Mouse (Mus musculus) thymus, postnatal 25 days (tissue): ENCODE results near the gene Pcp4l1.

Experiments
- DNase-seq: peaks from one replicate; pipeline ENCODE4 v3.0.0; 2022

The Pcp4l1 gene

DNA sequence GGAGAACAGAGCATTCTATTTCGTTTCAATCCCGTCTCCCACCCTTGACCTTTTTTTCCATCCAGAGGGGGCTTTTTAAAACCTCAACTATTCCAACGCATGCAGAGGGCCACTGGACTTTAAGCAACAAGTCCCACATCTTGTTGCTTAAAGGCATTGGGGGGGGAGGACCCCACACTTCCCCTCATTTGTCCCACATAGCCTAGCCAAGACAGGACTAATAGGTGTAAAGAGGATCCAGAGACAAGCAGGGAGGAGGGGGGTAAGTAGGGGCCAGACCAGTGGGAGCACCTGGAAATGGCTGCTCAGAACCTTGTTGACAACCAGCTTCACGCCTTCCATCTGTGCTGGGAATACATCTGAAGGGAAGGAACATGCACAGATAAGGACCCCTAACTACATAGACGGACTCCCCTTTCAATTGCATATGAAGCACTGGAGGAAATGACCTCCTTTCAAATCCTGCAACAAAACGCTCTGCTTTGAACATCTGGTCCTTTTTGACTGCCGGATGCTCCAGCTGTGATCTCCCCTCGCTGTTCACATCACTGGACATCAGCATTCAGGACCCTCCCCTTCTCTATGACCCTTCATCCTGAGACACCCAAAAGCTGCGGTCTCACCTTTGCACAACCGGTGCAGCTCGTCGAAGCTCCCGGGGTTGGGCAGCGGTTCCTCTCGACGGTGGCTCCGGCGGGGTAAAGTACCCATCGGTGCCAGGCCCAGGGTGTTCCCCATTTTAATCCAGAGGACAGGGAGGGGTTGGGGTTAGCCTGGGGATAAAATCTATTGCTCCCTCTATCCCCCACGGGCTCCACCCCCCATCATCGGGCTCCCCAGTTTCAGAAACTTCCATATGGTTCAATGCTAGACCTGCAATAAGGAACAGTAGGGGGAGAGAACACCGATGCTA is 25.5 kb upstream of the Pcp4l1 start:
- no peak for DNase-seq

DNA sequence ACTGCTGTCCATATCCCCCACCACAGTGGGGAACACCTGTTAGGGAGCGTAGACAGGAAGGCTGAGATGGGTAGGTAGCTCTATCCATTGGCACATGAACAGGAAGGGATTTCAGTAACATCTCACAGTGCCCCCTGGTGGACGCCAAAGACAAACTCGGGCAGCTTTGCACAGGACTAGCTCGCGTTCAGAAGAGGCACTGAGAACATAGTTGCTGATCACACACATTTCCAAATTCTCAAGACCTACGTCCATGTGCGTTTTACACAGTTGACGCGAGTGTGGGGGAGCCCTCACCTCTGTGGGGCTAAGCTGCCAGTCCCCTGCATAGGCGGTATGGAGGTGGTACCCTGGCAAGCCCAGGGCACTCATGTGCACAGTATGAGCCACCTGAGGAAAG is 24.8 kb upstream of the Pcp4l1 start:
- DNase-seq: peak; percentile 83

DNA sequence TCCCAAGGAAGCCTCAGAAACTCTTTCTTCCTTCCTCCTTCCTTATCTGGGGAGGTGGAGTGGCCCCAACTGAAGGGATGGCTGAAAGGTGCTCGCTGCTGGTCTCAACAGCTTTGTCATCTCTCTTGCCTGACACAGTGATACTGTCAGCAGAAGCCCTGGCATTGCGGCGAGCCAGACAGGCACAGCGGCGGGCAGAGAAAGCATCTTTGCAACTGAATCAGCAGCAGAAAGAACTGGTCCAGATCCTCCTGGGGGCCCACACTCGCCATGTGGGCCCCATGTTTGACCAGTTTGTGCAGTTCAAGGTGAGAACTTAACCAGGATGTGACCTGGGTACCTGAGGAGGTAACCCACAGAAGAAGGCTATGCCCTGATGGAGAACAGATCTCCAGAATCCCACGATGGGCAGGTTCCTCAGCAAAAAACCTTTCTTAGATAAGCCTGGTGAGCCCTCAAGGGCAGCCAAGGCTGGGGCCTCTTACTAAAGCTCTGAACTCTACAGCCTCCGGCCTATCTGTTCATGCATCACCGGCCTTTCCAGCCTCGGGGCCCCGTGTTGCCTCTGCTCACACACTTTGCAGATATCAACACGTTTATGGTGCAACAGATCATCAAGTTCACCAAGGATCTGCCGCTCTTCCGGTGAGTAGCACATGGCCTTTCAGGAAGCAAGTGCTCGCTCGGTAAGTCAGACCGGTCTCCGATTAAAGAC is 20.3 kb upstream of the Pcp4l1 start:
- no peak for DNase-seq

DNA sequence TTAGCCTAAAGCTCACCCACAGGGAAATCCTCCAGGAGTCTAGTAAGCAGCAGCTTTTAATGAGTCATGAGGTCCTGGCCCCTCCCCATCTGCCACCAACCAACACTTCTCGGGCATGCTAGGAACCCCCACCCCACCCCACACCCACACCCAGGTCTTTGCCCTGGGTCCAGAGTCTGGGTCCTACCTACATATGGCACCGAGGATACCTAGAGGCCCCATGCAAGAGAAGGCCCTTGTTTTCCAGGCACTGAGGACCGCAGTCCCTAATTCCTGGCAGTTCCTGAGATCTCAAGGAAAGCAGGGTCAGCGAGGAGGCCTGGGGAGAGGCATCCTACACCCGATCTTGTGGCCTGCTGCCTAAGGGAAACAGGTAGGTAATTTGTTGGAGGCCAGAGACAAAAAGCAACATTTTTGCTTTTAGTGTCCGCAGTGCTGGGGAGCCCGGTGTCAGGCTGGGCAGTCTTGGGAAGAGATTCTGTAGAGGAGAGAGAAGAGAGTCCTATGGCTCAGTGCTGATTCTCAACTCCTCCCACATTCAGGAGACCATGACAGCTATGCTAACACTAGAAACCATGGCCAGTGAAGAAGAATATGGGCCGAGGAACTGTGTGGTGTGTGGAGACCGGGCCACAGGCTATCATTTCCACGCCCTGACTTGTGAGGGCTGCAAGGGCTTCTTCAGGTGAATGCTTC is 17.9 kb upstream of the Pcp4l1 start, which contains the start of gene Nr1i3:
Gene Nr1i3, plus strand, starts transcription at position 170 of the 696 bp plus-strand sequence.
- no peak for DNase-seq

DNA sequence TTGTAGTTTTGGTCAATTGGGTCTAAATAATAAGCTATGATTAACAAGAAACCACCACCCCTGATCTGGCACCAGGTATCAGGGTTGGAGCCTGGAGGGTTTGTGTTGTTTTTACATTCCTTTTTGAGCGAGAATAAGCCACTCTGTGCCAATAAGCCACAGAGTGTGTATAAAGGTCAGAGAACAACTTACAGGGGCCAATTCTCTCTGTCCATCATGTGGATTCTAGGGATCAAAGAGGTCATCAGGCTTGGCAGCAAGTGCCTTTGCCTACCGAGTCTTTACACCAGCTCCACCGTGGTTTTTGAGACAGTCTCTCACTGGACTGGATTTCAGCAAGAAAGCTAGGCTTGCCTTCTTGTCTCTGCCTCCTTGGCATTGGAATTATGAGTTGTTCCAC is 16.8 kb upstream of the Pcp4l1 start:
- DNase-seq: no peak

DNA sequence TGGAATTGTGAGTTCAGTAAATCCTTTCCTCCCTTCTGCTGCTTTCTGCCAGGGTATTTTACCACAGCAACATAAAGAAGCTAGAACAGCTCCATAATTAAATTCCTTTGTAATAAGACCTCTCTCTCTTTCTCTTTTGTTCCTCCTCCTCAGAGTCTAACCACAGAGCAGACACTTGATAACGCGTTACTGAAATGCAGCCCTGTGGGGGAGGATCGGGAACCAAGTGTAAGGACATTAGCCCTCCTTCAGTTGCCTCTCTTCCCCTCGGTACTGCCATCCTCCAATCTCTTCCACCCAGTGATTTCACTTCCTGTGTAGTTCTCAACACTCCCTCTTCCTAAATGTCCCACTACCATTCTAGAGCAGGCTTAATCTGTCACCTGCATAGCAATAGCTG is 13.3 kb upstream of the Pcp4l1 start:
- no peak for DNase-seq

DNA sequence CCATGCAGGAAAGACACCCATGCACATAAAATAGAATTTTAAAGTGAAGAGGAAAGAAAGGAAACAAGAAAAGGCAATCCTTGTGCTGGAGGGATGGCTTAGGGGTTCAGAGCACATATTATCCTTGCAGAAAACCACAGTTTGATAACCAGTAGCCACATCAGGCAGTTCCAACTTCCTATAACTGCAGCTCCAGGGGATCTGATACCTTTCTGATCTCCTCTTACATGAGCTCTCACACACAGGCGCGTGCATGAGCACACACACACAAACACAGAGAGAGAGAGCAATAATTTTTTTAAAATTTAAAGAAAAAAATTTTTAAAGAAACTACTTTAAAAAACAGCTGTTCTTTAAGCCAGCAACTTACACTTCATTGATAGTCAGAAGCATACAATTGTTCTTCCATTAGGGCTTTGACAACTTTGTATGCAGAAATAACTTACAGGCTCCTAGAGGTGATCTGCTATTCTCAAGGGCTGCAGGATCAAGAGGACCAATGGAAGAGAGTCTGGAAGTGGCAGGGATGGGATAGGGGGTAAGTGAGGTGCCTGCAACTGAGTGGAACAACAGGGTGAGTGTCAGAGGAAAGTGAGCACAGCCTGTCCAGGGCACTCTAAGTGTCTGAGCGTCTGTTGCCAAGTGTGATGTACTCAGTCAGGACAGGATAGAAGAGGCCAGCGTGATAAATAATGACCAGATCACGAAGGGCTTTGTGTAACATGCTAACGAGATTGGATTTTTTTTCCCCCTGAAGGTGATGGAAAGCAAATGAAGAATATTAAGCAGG is 9.8 kb upstream of the Pcp4l1 start:
- DNase-seq: no peak

DNA sequence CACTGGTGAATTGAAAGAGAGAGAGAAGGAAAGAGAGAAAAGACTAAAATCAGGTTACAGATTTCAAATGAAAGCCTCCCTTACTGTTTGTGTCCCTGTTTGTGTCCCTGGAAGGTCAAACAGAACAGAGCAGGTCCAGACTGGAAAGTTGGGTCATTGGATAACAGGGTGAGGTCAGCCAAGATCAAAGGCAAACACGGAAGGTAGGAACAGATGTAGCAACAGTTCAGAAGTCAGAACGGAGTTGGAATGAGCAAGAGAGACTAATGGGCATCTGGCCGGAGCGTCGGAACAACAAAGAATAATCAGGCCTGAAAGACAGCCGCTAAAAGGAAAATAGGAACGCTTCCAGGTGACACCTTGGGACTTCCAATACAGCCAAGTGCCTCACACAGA is 8.2 kb upstream of the Pcp4l1 start:
- no peak for DNase-seq

DNA sequence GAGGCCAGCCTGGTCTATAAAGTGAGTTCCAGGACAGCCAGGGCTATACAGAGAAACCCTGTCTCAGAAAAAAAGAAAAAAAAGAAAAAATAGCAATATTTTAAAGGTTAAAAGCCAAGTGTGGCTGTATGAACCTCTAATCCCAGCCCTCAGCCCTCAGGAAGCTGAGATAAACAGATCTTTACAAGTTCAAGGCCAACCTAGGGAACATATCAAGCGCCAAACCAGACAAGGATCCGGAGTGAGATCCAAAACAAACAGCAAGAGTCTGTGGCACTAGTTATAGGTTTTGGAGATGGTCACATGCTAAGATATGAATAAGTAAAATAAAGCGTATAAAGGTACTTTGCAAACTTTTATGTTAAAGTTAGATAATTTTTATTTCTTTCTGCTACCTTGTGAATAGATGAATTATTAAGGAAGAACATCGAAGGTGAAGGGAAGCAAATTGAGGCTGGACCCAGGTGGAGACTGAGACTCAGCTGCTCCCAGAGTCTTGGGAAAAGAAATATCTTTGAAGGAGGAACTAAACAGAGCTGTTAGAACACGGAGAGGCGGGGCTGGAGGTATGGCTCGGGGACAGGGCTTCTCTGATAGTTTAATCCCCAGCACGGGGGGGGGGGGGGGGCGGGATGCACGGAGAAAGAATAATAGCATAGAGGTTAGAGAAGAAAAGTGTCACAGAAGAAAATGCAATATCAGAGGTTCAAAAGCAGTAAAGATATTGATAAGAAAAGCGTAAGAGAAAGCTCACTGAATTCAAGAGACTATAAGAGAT is 7.6 kb upstream of the Pcp4l1 start:
- DNase-seq: no peak

DNA sequence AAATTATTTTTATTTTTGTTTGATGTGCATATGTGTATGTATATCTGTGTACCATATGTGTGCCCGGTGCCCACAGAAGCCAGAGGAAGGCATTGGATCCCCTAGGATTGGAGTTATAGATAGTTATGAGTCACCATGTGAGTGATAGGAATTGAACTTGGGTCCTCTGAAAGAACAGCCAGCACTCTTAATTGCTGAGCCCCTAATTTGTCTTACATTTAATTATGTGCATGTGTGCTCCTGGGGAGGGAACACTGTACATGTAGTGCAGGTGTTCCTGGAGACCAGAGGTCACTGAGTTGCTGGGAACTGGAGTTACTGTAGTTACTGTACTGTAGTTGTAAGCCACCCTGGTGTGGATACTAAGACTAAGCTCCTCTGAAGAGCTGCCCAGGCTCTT is 4.7 kb upstream of the Pcp4l1 start:
- no peak for DNase-seq

DNA sequence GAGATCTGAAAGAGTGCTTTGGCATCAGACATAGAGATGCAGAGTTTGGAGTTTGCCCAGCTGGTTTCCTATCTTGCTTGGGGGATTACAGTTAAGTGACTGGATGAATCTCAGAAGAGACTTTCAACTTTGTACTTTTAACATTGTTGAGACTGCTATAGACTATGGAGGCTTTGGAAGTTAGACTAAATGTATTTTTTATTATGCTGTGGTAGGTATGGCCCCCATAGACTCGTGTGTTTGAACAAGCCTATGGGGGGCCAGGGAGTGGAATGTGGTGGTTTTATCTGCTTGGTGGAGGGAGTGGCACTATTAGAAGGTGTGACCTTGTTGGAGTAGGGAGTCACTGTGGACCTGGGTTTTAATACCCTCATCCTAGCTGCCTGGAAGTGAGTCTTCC is 3.5 kb upstream of the Pcp4l1 start:
- no peak for DNase-seq

DNA sequence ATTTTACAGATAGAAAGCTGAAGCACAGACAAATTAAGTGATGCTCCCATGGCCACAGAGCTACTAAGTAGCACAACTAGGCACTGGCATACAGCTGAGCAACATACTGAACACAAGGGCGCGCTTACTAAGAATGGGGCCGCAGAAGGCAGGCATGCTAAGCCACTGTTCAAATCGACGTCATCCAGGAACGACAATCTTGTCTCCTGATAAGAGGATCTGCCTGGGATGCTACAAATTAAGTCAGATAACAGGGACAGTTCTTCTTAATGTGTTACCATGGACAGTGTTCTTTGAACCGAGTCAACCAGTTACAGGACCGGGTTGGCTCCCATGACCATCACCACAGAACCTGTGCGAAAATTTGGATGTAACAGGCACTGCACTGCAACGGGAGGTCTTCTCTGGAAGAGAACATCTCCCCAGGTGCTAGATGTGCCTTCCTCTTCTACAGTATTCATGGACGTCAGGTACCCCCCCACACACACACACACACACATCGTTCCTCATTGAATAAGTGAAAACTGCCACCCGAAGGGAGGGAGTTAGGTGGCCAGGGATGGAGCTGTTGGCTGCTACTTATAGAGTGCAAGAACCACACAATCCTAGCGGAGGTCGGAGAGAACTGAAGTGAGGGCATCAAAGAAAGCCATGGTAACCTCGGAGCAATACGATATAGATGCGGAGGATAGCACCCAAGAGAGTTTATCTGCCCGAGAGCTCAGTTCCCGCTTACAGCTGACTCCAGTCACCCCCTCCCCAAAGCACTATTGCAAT is 834 bp downstream of the Pcp4l1 start:
- DNase-seq: no peak

DNA sequence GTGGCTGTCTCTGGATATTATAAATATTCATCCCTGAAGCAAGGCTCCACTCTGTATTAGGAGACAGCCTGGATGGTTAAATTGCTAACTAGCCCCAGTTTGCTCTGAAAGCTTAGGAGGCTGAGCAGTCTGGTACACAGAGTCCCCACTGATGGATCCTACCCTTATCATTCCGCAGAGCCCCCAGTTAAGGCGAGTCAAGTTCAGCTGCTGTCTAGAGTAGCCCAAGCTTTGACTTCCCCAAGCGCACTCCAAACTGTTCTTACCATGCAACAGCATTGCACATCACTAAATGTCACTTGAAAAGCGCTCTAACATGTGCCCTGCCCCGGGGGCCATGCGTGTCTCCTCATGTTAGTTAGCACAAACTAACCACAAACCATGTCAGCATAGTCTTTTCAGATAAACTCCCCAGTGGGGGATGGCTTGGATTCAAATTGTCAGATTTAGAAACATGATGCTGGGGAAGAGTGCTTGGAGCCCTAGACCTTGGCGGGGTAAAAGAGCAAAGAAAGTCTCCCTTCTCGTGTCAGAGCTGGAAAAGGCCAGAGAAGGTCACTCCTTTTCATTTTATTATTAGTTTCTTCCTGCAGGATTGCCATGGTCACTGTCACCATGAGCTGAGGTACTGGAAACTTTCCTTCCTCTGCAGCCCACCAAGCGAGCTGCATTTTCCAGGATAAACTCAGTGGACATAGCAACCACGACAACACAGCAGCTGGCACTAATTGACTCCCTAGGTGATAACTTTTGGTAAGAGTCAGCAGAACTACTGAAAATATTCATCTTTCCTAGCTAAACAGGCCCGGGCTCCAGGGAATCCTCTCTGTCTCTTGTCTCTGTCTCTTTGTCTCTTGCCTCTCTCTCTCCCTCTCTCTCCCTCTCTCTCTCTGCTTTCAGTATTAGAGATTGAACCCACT is 1.9 kb downstream of the Pcp4l1 start:
- DNase-seq: no peak

DNA sequence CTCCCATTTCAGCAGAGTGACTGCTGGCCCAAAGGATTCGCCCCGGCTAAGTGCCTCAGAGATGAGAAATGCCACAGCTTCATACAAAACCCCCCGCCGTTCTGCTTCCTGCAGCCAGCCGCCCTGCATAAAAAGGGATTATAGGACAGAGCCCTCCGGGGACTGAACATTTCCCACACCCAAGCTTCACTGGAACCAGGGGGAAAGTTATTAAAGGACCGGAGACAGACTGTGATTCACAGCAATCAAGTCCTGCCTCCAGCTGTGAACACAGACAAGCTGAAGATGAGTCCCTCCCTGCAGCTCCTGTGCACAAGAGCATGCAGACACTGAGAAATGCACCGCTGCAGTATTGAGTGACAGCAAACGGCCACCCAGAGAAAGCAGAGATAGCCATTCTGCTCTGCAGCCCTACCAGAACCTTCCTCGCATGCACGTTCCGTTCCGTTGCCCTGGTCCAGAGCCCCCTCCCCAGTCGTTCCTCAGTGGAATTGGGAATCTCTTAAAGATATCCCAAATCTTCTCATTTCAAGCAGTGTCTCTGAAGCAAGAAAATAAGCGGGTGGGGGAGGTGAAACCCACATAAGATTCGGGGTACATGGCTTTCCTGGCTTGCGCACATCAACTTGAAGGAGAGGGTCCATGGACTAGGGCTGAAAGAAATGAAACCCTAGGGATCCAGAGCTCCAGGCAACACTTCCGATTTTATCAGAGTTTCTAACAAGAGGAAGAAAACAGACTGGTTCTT is 2.8 kb downstream of the Pcp4l1 start:
- DNase-seq: no peak

DNA sequence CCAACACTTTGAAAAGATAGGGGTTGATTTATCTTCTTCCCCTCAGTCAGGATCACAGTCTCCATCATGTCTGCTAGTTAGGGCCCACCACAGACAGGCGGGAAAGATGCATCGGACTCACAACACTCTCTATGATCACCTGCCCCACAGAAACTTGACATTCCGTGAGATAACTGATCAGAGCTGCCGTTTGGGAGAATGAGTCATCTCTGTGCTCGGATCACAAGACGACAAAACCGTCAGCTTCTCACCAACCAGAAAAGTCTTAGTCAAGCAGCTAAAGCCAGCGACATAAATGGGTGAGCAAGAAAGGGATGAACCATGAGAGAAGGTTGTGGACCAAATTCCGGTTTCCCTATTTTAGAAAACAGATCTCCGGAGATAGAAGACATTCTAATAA is 3.8 kb downstream of the Pcp4l1 start:
- DNase-seq: no peak

DNA sequence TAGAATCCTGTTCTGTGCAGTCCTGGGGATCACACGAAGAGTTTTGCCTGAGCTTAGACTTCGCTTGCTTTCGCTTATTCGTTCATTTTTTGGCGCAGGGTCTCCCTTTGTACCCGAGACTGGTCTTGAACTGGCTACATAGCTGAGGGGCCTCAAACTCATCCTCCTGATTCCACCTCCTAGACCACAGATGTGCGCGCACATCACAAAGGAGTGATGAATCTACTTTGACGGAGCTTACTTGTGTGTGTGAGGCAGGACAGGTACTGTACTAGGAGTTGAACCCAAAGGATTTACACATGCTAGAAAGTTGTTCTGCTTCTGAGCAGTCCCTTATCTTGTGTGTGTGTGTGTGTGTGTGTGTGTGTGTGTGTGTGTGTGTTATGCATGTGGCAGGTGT is 5.2 kb downstream of the Pcp4l1 start:
- DNase-seq: no peak

DNA sequence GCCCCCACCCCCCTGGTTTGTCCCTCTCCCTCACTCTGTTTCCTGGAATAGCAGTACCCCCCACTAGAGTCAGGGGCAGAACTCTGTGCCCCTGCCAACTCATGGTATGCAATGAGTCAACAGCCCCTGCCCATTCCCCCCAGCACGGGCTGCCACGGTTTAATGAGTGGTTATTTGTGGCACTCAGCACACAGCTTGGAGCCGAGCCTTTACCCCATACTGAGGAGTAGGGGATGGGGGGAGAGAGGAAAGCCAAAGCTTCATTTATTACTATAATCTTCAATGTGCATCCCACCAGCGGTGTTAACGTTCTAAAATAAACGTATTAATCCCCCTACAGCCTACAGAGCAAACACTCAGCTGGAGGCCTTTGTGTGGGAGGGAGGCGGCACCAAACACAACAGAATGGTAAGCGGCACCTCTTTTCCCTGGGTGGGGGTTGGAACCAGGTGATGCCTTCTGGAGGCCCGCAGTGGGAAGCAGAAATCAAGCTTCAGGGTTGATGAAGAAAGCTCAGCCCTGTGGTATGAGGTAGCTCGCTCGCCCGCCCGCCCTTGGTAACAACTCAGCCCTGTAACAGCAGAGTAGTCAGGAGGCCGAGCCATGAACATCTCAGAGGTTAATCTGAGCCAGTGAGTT is 6.5 kb downstream of the Pcp4l1 start:
- no peak for DNase-seq

DNA sequence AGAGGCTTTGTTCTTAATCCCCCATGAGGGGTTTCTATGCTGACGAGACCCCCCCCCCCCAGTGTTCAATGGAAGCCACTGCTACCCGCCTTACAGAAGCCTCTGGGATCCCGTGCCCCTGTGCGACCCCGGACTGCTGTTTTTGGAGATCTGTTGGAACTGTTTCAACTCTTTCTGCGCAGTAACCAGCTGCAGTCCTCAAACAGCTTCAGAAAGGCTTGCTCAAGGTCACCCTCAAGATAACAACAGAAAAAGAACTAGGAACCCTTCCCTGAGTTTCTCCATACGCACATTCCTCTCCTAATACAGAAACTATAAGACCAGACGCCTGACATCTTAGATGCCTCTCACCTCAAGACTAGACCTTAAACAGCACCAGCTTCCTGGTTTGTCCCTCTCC is 7.0 kb downstream of the Pcp4l1 start:
- DNase-seq: no peak
